Mouse (Mus musculus) liver, adult 10 weeks (tissue): ENCODE results near the gene Cc2d1b. TPM values are rescaled to one million over a fixed set of nuclear protein-coding genes. Genes with fewer than 3 reads are reported as not detected.

Experiments used
- polyA plus RNA-seq: library from polyadenylated mRNA; stranded (reverse); fragments of 350-450 nt; fragmentation: Illumina TruSeq; extraction: RNeasy Lipid Tissue Mini Kit (QIAGEN cat#74804); gene quantifications from one replicate; pipeline ENCODE4 v1.2.3, GENCODE M21; 2014; ENCODE audit warnings: low read depth, low replicate concordance

The Cc2d1b gene
- polyA plus RNA-seq: 10.6 TPM

DNA sequence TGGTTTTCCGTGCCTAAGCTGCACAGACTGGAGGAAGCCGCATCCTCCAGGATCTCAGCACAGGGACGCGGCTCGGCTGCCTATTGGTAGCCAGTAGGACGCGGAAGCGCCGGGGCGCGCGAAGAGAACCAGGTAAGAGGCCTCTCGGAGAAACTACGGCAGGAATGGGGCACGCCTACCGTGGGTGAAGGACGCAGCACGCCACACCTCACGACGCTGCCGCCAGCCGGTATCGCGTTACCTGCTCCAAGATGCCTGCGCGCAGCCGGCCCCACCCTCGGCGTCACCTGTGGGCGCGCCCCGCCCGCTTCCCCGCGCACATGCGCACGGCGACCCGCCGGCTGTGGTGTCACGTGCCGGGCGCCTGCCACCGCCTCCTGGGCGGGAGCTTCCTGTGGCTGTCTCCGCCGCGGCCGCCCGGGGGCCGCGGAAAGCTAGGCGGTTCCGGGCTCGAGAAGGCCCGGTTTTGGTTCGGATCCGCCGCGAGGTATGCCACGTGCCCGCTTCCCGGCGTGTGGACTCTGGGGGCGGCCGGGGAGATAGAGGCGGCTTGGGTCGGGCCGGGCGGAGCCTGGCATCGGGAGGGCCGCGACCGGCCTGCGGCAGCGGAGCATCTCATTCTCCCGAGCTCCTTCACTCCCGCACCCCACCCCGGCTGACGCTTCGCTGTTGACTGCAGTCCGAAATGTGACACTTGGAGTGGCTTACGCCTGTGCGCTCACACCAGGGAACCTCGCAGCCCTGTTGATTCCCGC lies at the start of gene Cc2d1b:
Cc2d1b (plus strand) TSS at position 354 of the 755 bp plus-strand sequence.

DNA sequence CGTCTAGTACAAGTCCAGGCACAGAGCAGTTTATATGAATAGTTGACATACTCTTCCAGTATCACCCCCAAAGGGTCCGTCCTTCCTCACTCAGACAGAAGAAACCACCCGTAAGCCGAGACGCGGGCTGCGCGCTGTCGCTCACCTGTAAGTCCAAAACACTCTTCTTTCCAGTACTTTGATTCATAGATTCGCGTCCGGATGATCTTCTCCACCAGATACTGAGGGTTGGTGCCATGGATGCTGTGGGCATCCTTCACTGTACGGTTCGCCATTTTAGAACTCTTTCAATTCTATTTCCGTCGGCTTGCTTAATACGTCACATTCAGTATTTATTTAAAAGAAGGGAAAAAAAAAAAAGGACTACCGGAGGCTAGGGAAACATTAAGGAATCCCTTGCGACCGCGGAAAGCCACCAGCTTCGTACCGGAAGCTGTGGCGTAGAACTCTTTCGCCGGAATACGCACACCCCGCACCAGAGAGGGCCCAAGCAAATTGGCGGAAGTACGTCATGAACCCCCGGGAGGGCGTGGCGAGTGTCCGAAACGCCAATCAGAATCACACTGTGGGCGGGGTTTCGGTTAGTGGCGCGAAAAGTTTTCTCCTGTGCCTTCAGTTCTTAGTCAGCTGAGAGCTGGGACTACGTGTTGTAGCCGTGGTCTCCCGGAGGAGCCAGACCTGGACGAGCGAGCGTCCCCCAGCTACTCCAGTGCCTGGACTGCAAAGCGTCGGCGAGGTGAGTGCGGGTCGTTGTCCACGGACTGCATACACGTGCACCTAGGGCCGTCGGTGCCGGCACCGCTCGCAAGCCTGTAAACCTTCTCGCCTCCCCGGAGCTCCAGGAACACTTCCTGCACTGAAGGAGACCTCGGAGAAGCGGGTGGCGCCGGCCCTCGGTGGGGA lies 40.6 kb upstream of the Cc2d1b start, which contains the start of the genes Prpf38a and Orc1:
Prpf38a (minus strand) TSS at position 497 of the 903 bp plus-strand sequence.
Orc1 (plus strand) TSS at position 584 of the 903 bp plus-strand sequence.

Other genes with a start within 250 kb of the Cc2d1b start
- gene Shisal2a, start 236.6 kb upstream of the Cc2d1b start, polyA plus RNA-seq: not detected
- 0.93 TPM for gene Gpx7, start 213.0 kb upstream of the Cc2d1b start, polyA plus RNA-seq
- 26.6 TPM for gene Tut4, start 160.5 kb upstream of the Cc2d1b start, polyA plus RNA-seq
- gene Prpf38a, start 40.6 kb upstream of the Cc2d1b start, polyA plus RNA-seq: 17.1 TPM
- not detected for gene Orc1, start 40.5 kb upstream of the Cc2d1b start, polyA plus RNA-seq
- 0.21 TPM for gene 3110021N24Rik, start 99.7 kb downstream of the Cc2d1b start, polyA plus RNA-seq
- gene Zfyve9, start 160.9 kb downstream of the Cc2d1b start, polyA plus RNA-seq: 14.5 TPM
- gene Btf3l4, start 213.7 kb downstream of the Cc2d1b start, polyA plus RNA-seq: 152 TPM
- 35.4 TPM for gene Txndc12, start 214.7 kb downstream of the Cc2d1b start, polyA plus RNA-seq
- gene Kti12, start 227.8 kb downstream of the Cc2d1b start, polyA plus RNA-seq: 13.0 TPM
- gene A730015C16Rik, start 228.7 kb downstream of the Cc2d1b start, polyA plus RNA-seq: not detected